Mouse (Mus musculus) CH12.LX (cell line): ENCODE measurements around the gene Psenen. TPM values are rescaled to one million over a fixed set of nuclear protein-coding genes. Genes with fewer than 3 reads are reported as not detected.

Experiments used
- DNase-seq: peaks from one replicate; pipeline ENCODE4 v3.0.0-alpha.2; 2013; ENCODE audit errors: extremely low read depth
- H3K27ac ChIP-seq: 2 replicates; pipeline ENCODE4 v1.5.1; 2012; ENCODE audit warnings: low read depth, mild to moderate bottlenecking, control low read depth, moderate library complexity; ENCODE audit not compliant: insufficient read depth
- H3K27me3 ChIP-seq: replicated peaks from 2 replicates; pipeline ENCODE3; 2012; ENCODE audit warnings: inconsistent platforms
- H3K36me3 ChIP-seq, 2 experiments: replicated peaks in 1 of 2; 2 replicates each; pipeline versions ENCODE3 to v1.6.1; 2012; ENCODE audit warnings: inconsistent platforms in 1 of 2, low read length in 1 of 2, mild to moderate bottlenecking in 1 of 2, mixed read lengths in 1 of 2, moderate library complexity in 1 of 2; ENCODE audit not compliant: control insufficient read depth in 1 of 2, insufficient read depth in 1 of 2
- H3K4me1 ChIP-seq, 2 experiments: 2 replicates each; pipeline ENCODE4 v1.6.1; 2012; ENCODE audit warnings: inconsistent platforms in 1 of 2, moderate library complexity in 1 of 2; ENCODE audit not compliant: insufficient read depth in 2 of 2, control insufficient read depth in 1 of 2
- H3K4me2 ChIP-seq: 2 replicates; pipeline ENCODE4 v1.6.1; 2012; ENCODE audit warnings: low read depth, mild to moderate bottlenecking, control low read depth; ENCODE audit not compliant: poor library complexity, insufficient read depth, severe bottlenecking
- H3K4me3 ChIP-seq, 3 experiments: fragments of 150-350 bp in 1 of 3; sonication (generic) in 1 of 3; replicated peaks in 1 of 3; 2 replicates each; pipeline versions ENCODE3 to v1.5.1; 2011 to 2012; ENCODE audit warnings: low read depth in 2 of 3, low read length in 2 of 3, mild to moderate bottlenecking in 2 of 3, moderate library complexity in 2 of 3, control low read depth in 1 of 3, improper control_type of control experiment in 1 of 3, inconsistent platforms in 1 of 3, mixed read lengths in 1 of 3; ENCODE audit not compliant: poor library complexity in 1 of 3
- H3K79me2 ChIP-seq: replicated peaks from 2 replicates; pipeline ENCODE4 v1.6.1; 2012; ENCODE audit warnings: mild to moderate bottlenecking, moderate library complexity; ENCODE audit not compliant: control insufficient read depth, poor library complexity, insufficient read depth, severe bottlenecking; ENCODE audit errors: extremely low read depth
- H3K9ac ChIP-seq: 2 replicates; pipeline ENCODE4 v1.6.1; 2012; ENCODE audit warnings: low read depth, mild to moderate bottlenecking, control low read depth, moderate library complexity; ENCODE audit not compliant: insufficient read depth
- H3K9me3 ChIP-seq: replicated peaks from 2 replicates; pipeline ENCODE3; 2012; ENCODE audit warnings: low read length, inconsistent platforms, mixed read lengths
- BHLHE40 ChIP-seq: IDR thresholded peaks from 2 replicates; pipeline ENCODE4 v1.6.1; 2011; ENCODE audit warnings: mild to moderate bottlenecking, low read depth, low read length, improper control_type of control experiment
- CTCF ChIP-seq, 2 experiments: IDR thresholded peaks in 1 of 2; conservative IDR thresholded peaks in 1 of 2; 2 replicates each; pipeline ENCODE4 v1.5.1; 2011 to 2012; ENCODE audit warnings: low read depth in 2 of 2, low read length in 2 of 2, improper control_type of control experiment in 1 of 2, inconsistent platforms in 1 of 2, mild to moderate bottlenecking in 1 of 2, moderate library complexity in 1 of 2
- E2F4 ChIP-seq: IDR thresholded peaks from 2 replicates; pipeline ENCODE4 v1.6.1; 2011; ENCODE audit warnings: low read depth, low read length, improper control_type of control experiment; ENCODE audit not compliant: insufficient replicate concordance
- EP300 ChIP-seq: IDR thresholded peaks from 2 replicates; pipeline ENCODE4 v1.6.1; 2011; ENCODE audit warnings: low read length, improper control_type of control experiment
- ETS1 ChIP-seq: conservative IDR thresholded peaks from 2 replicates; pipeline ENCODE4 v1.6.1; 2012; ENCODE audit warnings: low read depth, mild to moderate bottlenecking, inconsistent platforms, low read length, improper control_type of control experiment, moderate library complexity
- GABPA ChIP-seq: IDR thresholded peaks from 2 replicates; pipeline ENCODE4 v1.6.1; 2012; ENCODE audit warnings: low read depth, low read length, improper control_type of control experiment, inconsistent platforms; ENCODE audit not compliant: insufficient replicate concordance
- IRF4 ChIP-seq: IDR thresholded peaks from 2 replicates; pipeline ENCODE4 v1.6.1; 2014; ENCODE audit warnings: low read depth, mild to moderate bottlenecking, inconsistent platforms, low read length, improper control_type of control experiment
- JUND ChIP-seq: conservative IDR thresholded peaks from 2 replicates; pipeline ENCODE4 v1.6.1; 2011; ENCODE audit warnings: low read depth, low read length, improper control_type of control experiment
- MAFK ChIP-seq: IDR thresholded peaks from 2 replicates; pipeline ENCODE4 v1.6.1; 2011; ENCODE audit warnings: low read length, improper control_type of control experiment; ENCODE audit not compliant: insufficient replicate concordance
- MAX ChIP-seq: IDR thresholded peaks from 2 replicates; pipeline ENCODE4 v1.6.1; 2011; ENCODE audit warnings: low read length, improper control_type of control experiment
- MAZ ChIP-seq: IDR thresholded peaks from 2 replicates; pipeline ENCODE4 v1.6.1; 2012; ENCODE audit warnings: low read depth, mild to moderate bottlenecking, inconsistent platforms, low read length, improper control_type of control experiment, moderate library complexity
- MEF2A ChIP-seq: IDR thresholded peaks from 2 replicates; pipeline ENCODE4 v1.6.1; 2014; ENCODE audit warnings: low read depth, mild to moderate bottlenecking, inconsistent platforms, low read length, improper control_type of control experiment, borderline replicate concordance
- MXI1 ChIP-seq: IDR thresholded peaks from 2 replicates; pipeline ENCODE4 v1.6.1; 2011; ENCODE audit warnings: mild to moderate bottlenecking, low read depth, low read length, improper control_type of control experiment
- MYC ChIP-seq: IDR thresholded peaks from 2 replicates; pipeline ENCODE4 v1.6.1; 2011; ENCODE audit warnings: low read depth, mild to moderate bottlenecking, improper control_type of control experiment, low read length
- NELFE ChIP-seq: IDR thresholded peaks from 2 replicates; pipeline ENCODE4 v1.6.1; 2011; ENCODE audit warnings: low read depth, low read length, improper control_type of control experiment
- NRF1 ChIP-seq: IDR thresholded peaks from 2 replicates; pipeline ENCODE4 v1.6.1; 2014; ENCODE audit warnings: low read depth, mild to moderate bottlenecking, inconsistent platforms, low read length, improper control_type of control experiment, moderate library complexity
- PAX5 ChIP-seq: IDR thresholded peaks from 2 replicates; pipeline ENCODE4 v1.6.1; 2012; ENCODE audit warnings: low read length, inconsistent platforms, mixed read lengths
- POLR2A ChIP-seq: IDR thresholded peaks from 2 replicates; pipeline ENCODE4 v1.6.1; 2011; ENCODE audit warnings: low read depth, mild to moderate bottlenecking, improper control_type of control experiment, low read length
- POLR2AphosphoS2 ChIP-seq: IDR thresholded peaks from 2 replicates; pipeline ENCODE4 v1.6.1; 2011; ENCODE audit warnings: low read depth, low read length, improper control_type of control experiment
- RCOR1 ChIP-seq: conservative IDR thresholded peaks from 2 replicates; pipeline ENCODE4 v1.6.1; 2012; ENCODE audit warnings: low read depth, mild to moderate bottlenecking, inconsistent platforms, low read length, improper control_type of control experiment
- SMC3 ChIP-seq: IDR thresholded peaks from 2 replicates; pipeline ENCODE4 v1.6.1; 2011; ENCODE audit warnings: low read depth, low read length, improper control_type of control experiment
- TBP ChIP-seq: conservative IDR thresholded peaks from 2 replicates; pipeline ENCODE4 v1.6.1; 2011; ENCODE audit warnings: low read depth, low read length, improper control_type of control experiment
- TCF12 ChIP-seq: IDR thresholded peaks from 2 replicates; pipeline ENCODE4 v1.6.1; 2014; ENCODE audit warnings: low read depth, mild to moderate bottlenecking, inconsistent platforms, low read length, improper control_type of control experiment
- USF1 ChIP-seq: IDR thresholded peaks from 2 replicates; pipeline ENCODE4 v1.6.1; 2014; ENCODE audit warnings: low read depth, mild to moderate bottlenecking, inconsistent platforms, low read length, improper control_type of control experiment
- USF2 ChIP-seq: conservative IDR thresholded peaks from 2 replicates; pipeline ENCODE4 v1.6.1; 2011; ENCODE audit warnings: low read depth, low read length, improper control_type of control experiment
- ZC3H11A ChIP-seq: IDR thresholded peaks from 2 replicates; pipeline ENCODE4 v1.6.1; 2012; ENCODE audit warnings: low read depth, mild to moderate bottlenecking, inconsistent platforms, low read length, improper control_type of control experiment
- ZKSCAN1 ChIP-seq: IDR thresholded peaks from 2 replicates; pipeline ENCODE4 v1.6.1; 2012; ENCODE audit warnings: low read depth, inconsistent platforms, low read length, improper control_type of control experiment, borderline replicate concordance
- ZMIZ1 ChIP-seq: IDR thresholded peaks from 2 replicates; pipeline ENCODE4 v1.6.1; 2012; ENCODE audit warnings: low read depth, mild to moderate bottlenecking, inconsistent platforms, low read length, improper control_type of control experiment
- ZNF384 ChIP-seq: IDR thresholded peaks from 2 replicates; pipeline ENCODE4 v1.6.1; 2012; ENCODE audit warnings: low read depth, low read length, improper control_type of control experiment, inconsistent platforms
- dilution Hi-C: fragments of 300-500 bp; cut with MboI; formaldehyde crosslinking; loops from 2 replicates; pipeline ENCODE4 v1.14.3; 2020; ENCODE audit warnings: low sequenced_read_pairs; ENCODE audit not compliant: extremely low pct_unique_long_range_greater_than_20kb, extremely low pct_ligation_motif_present
- in situ Hi-C: fragments of 300-500 bp; cut with MboI; formaldehyde crosslinking; loops from 3 replicates; pipeline ENCODE4 v1.14.3; 2019; ENCODE audit warnings: low sequenced_read_pairs, low pct_ligation_motif_present, low pct_unique_long_range_greater_than_20kb, mixed read lengths
- polyA plus RNA-seq: library from polyadenylated mRNA; unstranded; fragments of >175 nt; gene quantifications from 2 replicates; pipeline ENCODE4 v1.2.1, GENCODE M21; 2012; ENCODE audit warnings: low read depth; ENCODE audit not compliant: insufficient read length
- total RNA-seq, 2 experiments: library from RNA; depleted of rRNA; stranded (reverse); fragments of 300-350 nt in 1 of 2; fragments of >200 nt in 1 of 2; gene quantifications; 2 replicates each; pipeline ENCODE4 v1.2.3; 2012 to 2014

Gene Psenen
- total and polyA plus RNA-seq, 3 experiments = 55.2 to 121 (median 92.7) TPM

DNA sequence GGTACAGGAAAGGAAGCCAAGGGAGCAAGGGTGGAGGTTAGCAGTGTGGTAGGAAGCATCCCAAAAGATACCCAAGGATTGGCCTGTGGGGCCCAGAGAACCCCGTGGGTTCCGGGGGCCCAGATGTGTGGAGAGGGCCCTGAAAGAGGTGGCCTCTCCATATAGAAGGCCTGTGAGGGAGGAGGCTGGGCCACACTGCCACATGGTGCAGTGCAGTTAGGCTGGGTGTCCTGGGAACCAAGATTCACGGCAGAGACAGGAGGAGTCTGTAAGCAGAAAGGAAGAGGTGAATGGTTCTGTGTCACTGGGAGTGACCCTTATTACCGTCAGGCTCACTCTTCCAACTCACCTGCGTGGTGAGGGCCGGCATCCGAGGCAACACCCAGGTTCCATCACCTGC lies 22.9 kb downstream of the Psenen start:
- TF ChIP-seq POLR2A = no peak
- TF ChIP-seq ETS1 = no peak
- no peak for TF ChIP-seq NRF1
- no peak for TF ChIP-seq MAFK
- TF ChIP-seq CTCF (conservative IDR thresholded peaks at IDR 0.05 in 1 of 2, IDR thresholded peaks at IDR 0.05 in 1 of 2; ENCODE audit: low read depth in 2 of 2, low read length in 2 of 2) = no peak
- no peak for TF ChIP-seq ZMIZ1
- no peak for TF ChIP-seq TBP
- no peak for TF ChIP-seq E2F4
- no peak for TF ChIP-seq TCF12
- no peak for TF ChIP-seq EP300
- no peak for TF ChIP-seq ZNF384
- no peak for TF ChIP-seq JUND
- TF ChIP-seq SMC3 = no peak
- no peak for TF ChIP-seq MAZ

DNA sequence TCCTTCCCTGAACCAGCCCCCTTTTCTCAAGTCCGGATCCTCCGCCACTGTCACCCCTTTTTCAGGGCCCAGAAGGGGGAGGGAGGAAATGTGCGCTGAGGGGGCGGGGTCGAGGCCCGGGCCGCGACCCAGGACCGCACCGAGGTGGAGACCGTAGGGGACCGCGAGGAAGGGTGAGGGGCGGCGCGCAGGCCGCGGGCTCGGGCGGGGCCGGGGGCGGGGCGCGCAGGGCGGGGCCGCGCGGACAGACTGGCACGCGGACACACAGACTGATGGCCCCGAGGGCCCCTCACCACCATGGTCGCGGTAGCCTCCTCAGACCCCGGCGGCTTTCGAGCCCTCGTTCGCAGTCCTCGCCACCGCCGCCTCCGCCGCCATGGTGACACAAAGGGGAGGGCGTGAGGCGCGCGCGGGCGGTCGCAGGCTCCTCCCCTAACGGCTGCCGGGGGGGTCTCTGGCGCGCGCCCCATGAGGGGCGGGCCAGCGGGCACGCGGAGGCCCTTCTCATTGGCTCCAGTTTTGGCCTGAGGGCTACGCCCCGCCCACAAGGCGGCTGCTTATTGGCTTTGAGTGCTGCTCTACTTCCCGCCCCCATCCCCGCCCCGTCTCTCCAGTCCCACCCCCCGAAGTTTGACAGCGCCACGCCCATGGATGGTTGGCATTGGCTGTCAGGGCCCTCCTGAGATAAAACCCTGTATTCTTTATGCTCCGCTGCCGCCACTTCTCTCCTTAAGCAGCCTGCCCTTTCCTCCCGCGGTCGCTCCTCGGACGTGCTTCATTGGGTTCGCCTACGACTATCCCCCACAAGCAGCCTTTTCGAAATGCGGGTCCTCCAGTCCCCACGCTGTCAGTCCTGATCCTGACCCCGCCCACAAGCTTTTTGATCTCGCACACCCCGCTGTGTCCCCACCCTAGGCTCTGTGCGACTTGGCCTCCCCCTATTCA lies 28.5 kb downstream of the Psenen start, which contains the start of gene Arhgap33:
Arhgap33 (minus strand) TSS at position 428 of the 945 bp plus-strand sequence.
- no peaks in the 10 kb centered on the region for H3K79me2 ChIP-seq
- in situ Hi-C loops (no loop called here), dilution Hi-C loops (no loop called here)
- H3K36me3 ChIP-seq = peaks cover 15 to 54% of the 10 kb centered on the region in 2 experiments
- H3K9ac ChIP-seq = peak within 1 kb of the TSS; percentile 56
- peaks cover 4 to 14% of the 10 kb centered on the region in 2 experiments for H3K4me1 ChIP-seq
- no peaks in the 10 kb centered on the region for H3K27me3 ChIP-seq
- peak within 1 kb of the TSS; percentile 40 to 83 (median 67) for H3K4me3 ChIP-seq
- H3K27ac ChIP-seq = peak within 1 kb of the TSS; percentile 36; the same call in 1 of the 2 replicates
- DNase-seq = peak; percentile 99
- H3K4me2 ChIP-seq = peak within 1 kb of the TSS; percentile 98
- H3K9me3 ChIP-seq = no peaks in the 10 kb centered on the region
- TF ChIP-seq MYC = 0 out of 2 replicates have a peak, but pooled peaks have one; percentile 27
- TF ChIP-seq ZMIZ1 = peak; percentile 65; the same call in 1 of the 2 replicates
- TF ChIP-seq MAX = no peak; the same call in 1 of the 2 replicates
- TF ChIP-seq MXI1 = peak; percentile 91
- no peak for TF ChIP-seq CTCF (conservative IDR thresholded peaks at IDR 0.05 in 1 of 2, IDR thresholded peaks at IDR 0.05 in 1 of 2; ENCODE audit: low read depth in 2 of 2, low read length in 2 of 2)
- TF ChIP-seq MEF2A = no peak
- TF ChIP-seq GABPA = no peak
- TF ChIP-seq E2F4 = peak; percentile 68; the same call in 1 of the 2 replicates
- TF ChIP-seq IRF4 = no peak
- peak; percentile 42; the same call in 1 of the 2 replicates for TF ChIP-seq NELFE
- TF ChIP-seq TBP = no peak
- no peak for TF ChIP-seq ETS1
- TF ChIP-seq PAX5 = no peak
- TF ChIP-seq ZKSCAN1 = no peak
- TF ChIP-seq BHLHE40 = peak; percentile 48
- peak; percentile 71; the same call in 1 of the 2 replicates for TF ChIP-seq MAZ
- TF ChIP-seq TCF12 = no peak; the same call in 1 of the 2 replicates
- TF ChIP-seq RCOR1 = no peak
- TF ChIP-seq ZNF384 = no peak
- no peak for TF ChIP-seq ZC3H11A
- no peak for TF ChIP-seq MAFK
- TF ChIP-seq POLR2A = peak; percentile 52
- no peak for TF ChIP-seq POLR2AphosphoS2
- TF ChIP-seq USF2 = no peak
- no peak for TF ChIP-seq USF1

More for the DNA sequence above, 22.9 kb downstream of the Psenen start:
- Histone ChIP-seq H3K9ac (no peak overlapping the region), H3K4me3 (no peak overlapping the region), H3K36me3 (peaks cover 17 to 58% of the 10 kb centered on the region in 2 experiments), H3K27ac (no peak overlapping the region), H3K27me3 (no peaks in the 10 kb centered on the region), H3K4me1 (peaks cover 0 to 4% of the 10 kb centered on the region in 2 experiments; a peak in 2 of 4 replicates), H3K9me3 (no peaks in the 10 kb centered on the region), H3K79me2 (no peaks in the 10 kb centered on the region), H3K4me2 (no peak overlapping the region)
- in situ Hi-C loops = no loop called here
- no peak for DNase-seq
- dilution Hi-C loops = no loop called here
